Mouse (Mus musculus): ENCODE measurements around the gene Atxn1.

DNA sequence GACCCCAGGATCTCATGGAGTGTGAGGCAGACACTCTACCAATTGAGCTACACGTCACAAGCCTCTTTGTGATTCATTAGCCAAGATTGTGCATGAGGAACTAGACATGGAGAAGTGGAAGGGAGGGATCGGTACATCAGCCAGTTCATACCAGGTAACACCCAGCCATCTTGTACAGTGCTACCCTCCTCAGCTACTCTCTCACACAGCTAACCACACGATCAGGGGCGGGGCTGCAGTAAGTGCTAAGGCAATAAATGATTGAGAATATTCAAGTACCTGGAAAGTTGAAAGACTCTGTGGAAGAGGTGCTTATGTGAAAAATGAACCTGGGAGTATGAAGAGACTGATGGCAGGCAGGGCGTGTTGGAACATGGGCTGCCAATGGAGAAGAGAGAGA lies 306.5 kb downstream of the Atxn1 start:
- no peak for TF ChIP-seq POLR2A (IDR thresholded peaks at IDR 0.05; ENCODE audit: extremely low read depth, insufficient read depth, low read length)
- no peak for TF ChIP-seq CTCF (IDR thresholded peaks at IDR 0.05; ENCODE audit: extremely low read depth, insufficient read depth, low read length)

Data from cortical plate, adult 2 months (tissue).